Mouse (Mus musculus) limb, embryonic 14.5 days (tissue): ENCODE results near the gene Ufm1. TPM values are rescaled to one million over a fixed set of nuclear protein-coding genes. Genes with fewer than 3 reads are reported as not detected.

Source experiments
- ATAC-seq: fragments of 200-750 bp; cut with Nextera tagmentation; 2 replicates; pipeline ENCODE4 v1.8.0; 2017; ENCODE audit warnings: low read depth, moderate number of reproducible peaks, moderate TSS enrichment; ENCODE audit not compliant: low FRiP score
- DNase-seq: peaks from one replicate; pipeline ENCODE4 v3.0.0-alpha.2; 2015; ENCODE audit warnings: low spot score
- H3K27ac ChIP-seq: fragments of 300-500 bp; sonication (generic); replicated peaks from 2 replicates; pipeline ENCODE4 v1.5.1; 2014; ENCODE audit warnings: low read depth, mild to moderate bottlenecking, low read length, moderate library complexity, mixed read lengths
- H3K27me3 ChIP-seq: fragments of 300-500 bp; sonication (generic); 2 replicates; pipeline ENCODE4 v1.6.1; 2014; ENCODE audit warnings: low read length, mixed read lengths; ENCODE audit not compliant: control insufficient read depth, insufficient read depth
- H3K36me3 ChIP-seq: fragments of 300-500 bp; sonication (generic); 2 replicates; pipeline ENCODE4 v1.6.1; 2014; ENCODE audit warnings: mild to moderate bottlenecking, low read length, moderate library complexity, mixed read lengths; ENCODE audit not compliant: control insufficient read depth, insufficient read depth
- H3K4me1 ChIP-seq: fragments of 300-500 bp; sonication (generic); 2 replicates; pipeline ENCODE4 v1.6.1; 2014; ENCODE audit warnings: antibody characterized with exemption, low read length, mixed read lengths; ENCODE audit not compliant: control insufficient read depth, insufficient read depth
- H3K4me2 ChIP-seq: fragments of 300-500 bp; sonication (generic); replicated peaks from 2 replicates; pipeline ENCODE4 v1.6.1; 2014; ENCODE audit warnings: low read depth, mild to moderate bottlenecking, low read length, moderate library complexity; ENCODE audit not compliant: severe bottlenecking
- H3K4me3 ChIP-seq: fragments of 300-500 bp; sonication (generic); replicated peaks from 2 replicates; pipeline ENCODE4 v1.5.1; 2014; ENCODE audit warnings: low read length
- H3K9ac ChIP-seq: fragments of 300-500 bp; sonication (generic); 2 replicates; pipeline ENCODE4 v1.6.1; 2014; ENCODE audit warnings: mild to moderate bottlenecking, low read depth, low read length, moderate library complexity; ENCODE audit not compliant: severe bottlenecking
- H3K9me3 ChIP-seq: fragments of 300-500 bp; sonication (generic); 2 replicates; pipeline ENCODE4 v1.6.1; 2016; ENCODE audit warnings: low read length; ENCODE audit not compliant: control insufficient read depth
- POLR2A ChIP-seq: fragments of 200-500 bp; IDR thresholded peaks from 2 replicates; pipeline ENCODE4 v1.8.0; 2012; ENCODE audit warnings: inconsistent platforms, mild to moderate bottlenecking, moderate library complexity, borderline replicate concordance; ENCODE audit not compliant: insufficient read depth, insufficient read length; ENCODE audit errors: extremely low read depth
- WGBS: fragments of 180-500 bp; shearing (Covaris S2); extraction: QIAGEN DNeasy Blood & Tissue Kit; methylation state at CpG from one replicate; pipeline ENCODE4 v1.1.7; 2014; 5-methylcytosine and 5-hydroxymethylcytosine counted together
- polyA plus RNA-seq, 2 experiments: library from polyadenylated mRNA; depleted of rRNA in 1 of 2; stranded (reverse) in 1 of 2; unstranded in 1 of 2; fragments of >200 nt; fragmentation: Nextera tagmentation in 1 of 2; extraction: Ambion mirVana in 1 of 2; gene quantifications; 2 replicates each; pipeline versions ENCODE4 v1.2.1 to v1.2.3; 2012 to 2014

The Ufm1 gene
- polyA plus RNA-seq (2012; rRNA removed) (39.4 and 42.2 TPM in 2 replicates), polyA plus RNA-seq (2014; fragmentation: Nextera tagmentation; extraction: Ambion mirVana) (100 and 103 TPM in 2 replicates)

DNA sequence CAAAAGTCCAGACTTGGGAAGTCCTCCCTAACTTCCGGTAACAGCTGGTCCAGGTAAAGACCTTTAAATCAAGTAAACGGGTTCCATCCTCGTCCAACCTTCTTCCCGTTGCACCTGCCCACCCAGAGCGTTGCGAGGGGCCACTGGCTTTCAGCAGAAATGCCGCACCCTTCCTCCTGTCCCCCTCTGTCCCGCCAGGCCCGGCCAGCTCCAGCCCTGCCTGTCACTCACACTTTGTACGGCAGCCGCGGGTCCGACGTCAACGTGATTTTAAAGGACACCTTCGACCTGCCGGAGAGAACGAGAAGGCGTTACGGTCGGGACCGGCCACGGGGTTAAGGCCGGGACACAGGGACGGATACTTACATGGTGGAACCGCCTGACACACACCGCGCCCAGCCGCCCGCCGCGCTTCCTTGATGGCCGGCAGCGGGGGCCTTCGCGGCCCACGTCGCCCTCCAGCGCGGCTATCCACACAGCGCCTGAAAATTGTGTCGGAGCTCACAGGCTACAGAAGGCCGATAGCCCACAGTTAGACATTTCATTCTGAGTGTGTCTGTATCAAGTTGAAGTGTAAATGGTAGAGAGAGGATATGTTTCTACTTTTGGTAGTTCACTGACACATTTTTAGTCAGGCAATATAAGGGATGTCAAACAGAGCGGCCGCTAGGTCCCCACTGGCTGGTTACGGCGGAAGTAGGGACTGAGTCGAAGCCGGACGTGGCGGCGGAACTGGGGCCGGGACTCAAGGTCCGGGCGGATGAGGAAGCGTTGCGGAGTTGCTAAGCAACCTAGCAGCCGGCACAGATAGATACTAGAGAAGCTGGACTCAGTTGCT, at the start of gene Ufm1:
Gene Ufm1 (minus strand): TSS at position 448 of the 838 bp plus-strand sequence.
- no peaks in the 10 kb centered on the region for H3K9me3 ChIP-seq
- WGBS = 2% methylated on average over 58 of the region's 58 CpGs
- peak within 1 kb of the TSS; percentile 90 for H3K4me2 ChIP-seq
- peak within 1 kb of the TSS; percentile 93 for H3K4me3 ChIP-seq
- DNase-seq = peak; percentile 99
- peaks cover 31% of the 10 kb centered on the region for H3K36me3 ChIP-seq
- H3K9ac ChIP-seq = peak within 1 kb of the TSS; percentile 76
- no peaks in the 10 kb centered on the region for H3K27me3 ChIP-seq
- TF ChIP-seq POLR2A = 0 out of 2 replicates have a peak, but pooled peaks have one; percentile 39
- peak within 1 kb of the TSS; percentile 70 for H3K27ac ChIP-seq
- peak; percentile 98 for ATAC-seq
- H3K4me1 ChIP-seq = peaks cover 8% of the 10 kb centered on the region

DNA sequence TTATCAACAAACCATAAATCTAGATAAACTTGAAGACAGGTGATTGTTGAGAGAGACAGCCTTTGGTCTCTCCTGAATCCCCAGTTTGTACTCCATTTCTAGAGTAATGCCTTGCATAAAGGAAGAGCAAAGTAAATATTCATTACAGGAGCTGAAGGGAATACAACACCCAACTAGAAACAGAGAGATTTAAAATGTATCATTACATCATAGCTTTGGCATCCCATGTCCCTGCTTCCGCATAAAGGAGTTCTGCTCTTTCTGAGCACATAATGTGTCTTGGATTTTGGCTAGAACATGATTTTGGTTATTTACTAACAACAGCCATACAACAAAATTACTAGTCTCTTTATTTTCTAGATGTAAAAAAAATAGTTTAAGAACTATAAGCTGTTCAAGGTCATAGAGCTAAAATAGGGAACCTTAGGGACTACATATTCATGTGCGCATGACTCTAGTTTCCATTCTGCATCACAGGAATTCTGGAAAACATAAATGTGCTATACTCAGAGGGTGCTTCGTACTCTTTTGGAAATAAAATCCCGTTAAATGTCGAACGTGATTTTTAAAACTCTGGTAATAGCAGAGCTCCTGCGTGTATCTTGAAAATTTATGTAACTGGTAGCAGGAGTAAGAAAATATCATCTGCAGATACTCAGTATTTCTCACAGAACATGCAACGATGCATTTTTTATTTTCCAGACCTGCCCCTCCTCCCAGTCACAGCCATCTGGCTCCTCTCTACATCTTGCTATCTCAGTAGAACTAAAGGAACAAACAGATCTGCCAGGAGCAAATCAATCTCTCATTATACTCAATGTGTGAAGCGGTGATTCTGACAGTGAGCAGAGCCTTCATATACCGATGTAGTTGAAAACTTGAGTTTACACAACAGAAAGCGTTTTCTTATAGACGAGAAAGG, 27.2 kb upstream of the Ufm1 start:
- peak; percentile 8 for DNase-seq

DNA sequence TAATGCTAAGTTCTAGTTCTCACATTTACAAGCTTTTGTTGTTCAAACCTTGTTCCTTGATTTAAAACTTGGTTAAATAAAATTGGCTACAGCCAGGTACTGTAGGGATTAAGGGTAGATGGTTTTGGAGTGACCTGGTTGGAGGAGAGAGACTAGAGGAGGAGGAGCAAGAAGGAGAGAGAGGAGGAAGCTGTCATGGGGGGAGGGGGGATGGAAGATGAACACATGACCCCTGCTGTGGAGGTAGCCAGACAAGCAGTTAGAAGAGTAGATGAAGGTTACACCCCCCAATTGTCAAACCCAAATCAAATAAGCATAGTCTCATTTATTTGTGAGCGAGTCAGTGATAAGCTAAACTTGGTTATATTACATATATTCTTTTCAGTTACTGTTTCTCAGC, 8.0 kb upstream of the Ufm1 start:
- Histone ChIP-seq H3K27ac (no peak overlapping the region), H3K4me3 (no peak overlapping the region), H3K9ac (no peak overlapping the region), H3K27me3 (no peaks in the 10 kb centered on the region), H3K4me1 (no peaks in the 10 kb centered on the region), H3K4me2 (no peak overlapping the region), H3K36me3 (no peaks in the 10 kb centered on the region), H3K9me3 (no peaks in the 10 kb centered on the region)
- ATAC-seq (no peak), DNase-seq (no peak)
- WGBS = 84% methylated on average over 1 of the region's 1 CpGs
- no peak for TF ChIP-seq POLR2A

More for the DNA sequence above, 27.2 kb upstream of the Ufm1 start:
- Histone ChIP-seq H3K4me1 (no peaks in the 10 kb centered on the region), H3K27me3 (no peaks in the 10 kb centered on the region), H3K9ac (no peak overlapping the region), H3K4me3 (no peak overlapping the region), H3K27ac (no peak overlapping the region), H3K36me3 (no peaks in the 10 kb centered on the region), H3K9me3 (no peaks in the 10 kb centered on the region), H3K4me2 (no peak overlapping the region)
- no peak for ATAC-seq
- 65% methylated on average over 12 of the region's 12 CpGs for WGBS
- no peak for TF ChIP-seq POLR2A

DNA sequence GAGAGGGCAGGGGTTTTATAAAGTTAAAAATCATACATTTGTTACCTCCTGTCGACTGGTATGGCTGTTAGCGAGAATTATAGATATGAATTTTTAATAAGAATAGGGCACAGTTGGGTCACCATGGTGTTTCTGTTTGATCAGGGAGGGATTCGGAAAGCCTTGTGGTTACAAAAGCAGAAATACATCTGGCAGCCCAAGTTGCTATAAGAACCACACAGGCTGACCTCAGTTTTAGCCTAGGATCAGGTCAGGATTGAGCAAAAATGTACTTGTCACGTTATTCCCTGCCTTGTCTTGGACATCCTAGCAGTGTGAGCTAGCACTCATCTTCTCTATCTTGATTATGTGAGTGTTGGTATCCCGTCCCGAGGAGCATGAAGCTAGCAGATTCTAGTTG, 6.9 kb upstream of the Ufm1 start:
- WGBS = 73% methylated on average over 6 of the region's 6 CpGs
- Histone ChIP-seq H3K27me3 (no peaks in the 10 kb centered on the region), H3K36me3 (no peaks in the 10 kb centered on the region), H3K27ac (no peak overlapping the region), H3K4me1 (no peaks in the 10 kb centered on the region), H3K4me3 (no peak overlapping the region), H3K9ac (no peak overlapping the region), H3K9me3 (no peaks in the 10 kb centered on the region), H3K4me2 (no peak overlapping the region)
- ATAC-seq (no peak), DNase-seq (no peak)
- TF ChIP-seq POLR2A = no peak

DNA sequence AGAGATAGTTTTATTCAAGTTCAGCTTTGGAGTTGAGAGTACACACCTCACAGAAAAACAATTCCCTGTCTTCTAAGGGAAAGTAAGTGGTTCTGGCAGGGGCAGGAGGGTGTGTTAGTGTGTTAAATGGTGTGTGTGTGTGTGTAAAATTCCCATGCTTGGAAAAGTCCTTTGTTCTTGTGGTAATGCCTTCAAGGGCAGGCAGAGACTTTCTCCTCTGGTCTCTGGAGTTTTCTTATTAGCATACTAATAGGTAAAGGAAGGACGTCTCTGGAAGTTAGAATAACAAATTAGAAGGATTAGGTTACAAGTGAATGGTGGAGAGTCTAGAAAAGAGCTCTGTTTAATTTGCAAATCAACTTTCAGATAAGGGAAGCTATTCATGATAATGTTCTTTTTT, 5.6 kb upstream of the Ufm1 start:
- no peaks in the 10 kb centered on the region for H3K4me1 ChIP-seq
- H3K27ac ChIP-seq = no peak overlapping the region
- no peak for DNase-seq
- 9% methylated on average over 1 of the region's 1 CpGs for WGBS
- H3K4me2 ChIP-seq = no peak overlapping the region
- no peak for TF ChIP-seq POLR2A
- no peak overlapping the region for H3K9ac ChIP-seq
- no peaks in the 10 kb centered on the region for H3K36me3 ChIP-seq
- no peaks in the 10 kb centered on the region for H3K27me3 ChIP-seq
- H3K4me3 ChIP-seq = no peak overlapping the region
- ATAC-seq = no peak
- H3K9me3 ChIP-seq = no peaks in the 10 kb centered on the region
